Mouse (Mus musculus) ES-Bruce4 (cell line): ENCODE measurements around the gene Gdf1.

Source experiments
- CTCF ChIP-seq: IDR thresholded peaks from one replicate; pipeline ENCODE4 v1.8.1; 2011; ENCODE audit warnings: low read depth, low read length
- POLR2A ChIP-seq: IDR thresholded peaks from one replicate; pipeline ENCODE4 v1.8.1; 2011; ENCODE audit warnings: low read length; ENCODE audit not compliant: insufficient read depth

- TF ChIP-seq POLR2A (no peak), CTCF (no peak)
Observed at GRCm38 (mm10) chr8:70313399-70313798, 16.2 kb upstream of the Gdf1 start.
